Mouse (Mus musculus) CD4-positive helper T cell, adult 2 months (primary cell): ENCODE measurements at regions not wholly inside any gene's neighbourhood (a gene's known extent, or its start where the extent isn't known, plus 50 kb on each side); places are given as distances from the start of the nearest gene placed in this dataset.

Source experiments
- DNase-seq: peaks from one replicate; pipeline ENCODE4 v3.0.0-alpha.2; 2012; ENCODE audit warnings: low read depth, missing footprints, low spot score

DNA sequence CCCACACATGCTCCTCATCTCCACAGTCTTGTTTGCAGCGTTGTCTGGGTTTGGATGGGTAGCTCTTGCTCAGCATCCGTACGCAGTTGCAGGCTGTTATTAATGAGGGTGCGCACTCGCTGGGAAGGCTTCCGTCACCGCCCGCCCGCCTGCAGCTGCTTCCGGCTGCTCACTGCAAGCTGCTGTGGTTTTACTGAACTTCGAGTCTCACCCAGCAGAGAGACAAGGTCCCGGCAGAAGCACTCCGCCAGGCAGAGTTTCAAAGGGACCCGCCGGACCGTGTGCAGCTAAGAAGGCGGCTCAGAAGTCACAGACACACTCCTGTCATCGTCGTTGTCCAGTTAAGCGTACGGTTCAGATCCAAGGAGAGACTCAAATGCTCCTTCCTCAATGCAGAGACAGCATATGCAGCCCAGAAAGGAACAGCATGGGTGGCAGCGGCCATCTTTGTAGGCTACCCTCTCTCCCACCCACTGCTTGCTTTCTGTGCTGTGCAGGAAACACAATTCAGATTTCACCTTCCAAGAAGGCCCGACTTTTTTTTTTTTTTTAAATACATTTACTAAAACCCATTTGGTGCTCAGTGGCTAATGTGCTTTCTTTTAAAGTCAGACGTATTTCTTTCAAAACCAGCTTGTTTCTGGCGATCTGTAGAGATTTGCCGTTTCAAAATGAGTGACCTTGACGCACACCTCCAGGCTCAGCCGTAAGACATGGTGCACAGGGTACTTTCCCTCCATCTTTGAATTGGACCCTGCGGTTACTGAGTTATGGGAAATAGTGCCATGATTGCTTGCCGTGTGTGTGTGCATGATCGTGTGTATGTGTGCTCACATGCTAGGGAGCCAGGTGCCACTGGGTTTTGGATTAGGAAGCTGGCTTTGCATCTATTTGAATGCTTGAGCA lies 169.2 kb upstream of the Map3k1 start:
- peak; percentile 89 for DNase-seq

DNA sequence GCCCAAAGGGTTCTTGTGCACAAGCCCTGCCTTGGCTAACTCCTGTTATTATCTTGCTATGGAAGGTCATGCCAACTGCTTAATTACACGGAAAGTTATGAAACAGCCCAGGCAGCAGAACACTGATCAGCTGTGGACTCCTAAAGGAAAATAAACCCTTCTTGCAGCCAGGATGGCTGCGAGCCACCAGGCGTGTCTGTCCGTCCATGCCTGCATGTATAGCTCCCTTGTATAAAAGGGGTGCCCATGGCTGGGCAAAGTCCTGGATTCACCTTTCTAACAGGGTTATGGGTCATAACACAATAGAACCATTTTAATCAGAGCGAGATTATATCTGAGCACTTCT lies 169.9 kb upstream of the Map3k1 start:
- no peak for DNase-seq

DNA sequence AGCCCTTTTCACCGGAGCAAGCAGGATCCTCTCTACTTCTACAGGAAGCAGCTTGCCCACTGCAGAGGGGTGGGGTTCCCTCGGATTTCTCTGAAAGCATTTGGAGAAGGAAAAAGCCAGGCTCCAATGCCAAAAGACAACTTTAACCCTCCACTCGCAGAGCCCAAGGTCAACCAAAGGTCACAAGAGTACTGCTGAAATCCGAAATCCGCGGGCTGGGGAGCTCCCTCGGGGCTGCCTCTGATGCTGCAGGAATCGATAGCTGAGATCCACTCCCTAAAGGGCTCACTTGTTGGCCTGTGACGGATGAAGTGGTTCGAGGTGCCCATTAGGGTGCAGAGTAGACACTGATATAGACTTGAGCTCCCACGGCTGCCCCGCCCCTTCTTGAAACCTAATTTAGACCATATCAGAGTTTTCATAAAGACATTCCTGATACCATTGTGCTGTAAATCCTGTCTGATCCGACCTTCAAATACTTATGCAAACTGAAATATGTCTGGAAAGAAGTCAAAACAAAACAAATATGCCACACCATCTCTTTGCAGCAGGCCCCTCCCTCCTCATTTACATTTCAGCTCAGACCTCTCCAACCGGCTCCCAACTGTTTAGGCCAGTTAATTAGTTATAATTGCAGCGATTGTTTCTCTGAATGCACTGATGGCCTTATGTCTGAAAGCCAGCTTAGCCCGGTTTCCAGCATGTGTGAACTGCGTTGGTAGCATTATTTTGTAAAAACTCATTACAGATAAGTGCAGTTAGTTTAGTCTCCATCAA lies 170.8 kb upstream of the Map3k1 start:
- peak; percentile 33 for DNase-seq

GRCm38 (mm10) chr13:111980205-111980595 lies 171.4 kb upstream of the Map3k1 start:
- no peak for DNase-seq

- no peak for DNase-seq
These were observed 172.3 kb upstream of the Map3k1 start for GRCm38 (mm10) chr13:111981103-111981502.

DNA sequence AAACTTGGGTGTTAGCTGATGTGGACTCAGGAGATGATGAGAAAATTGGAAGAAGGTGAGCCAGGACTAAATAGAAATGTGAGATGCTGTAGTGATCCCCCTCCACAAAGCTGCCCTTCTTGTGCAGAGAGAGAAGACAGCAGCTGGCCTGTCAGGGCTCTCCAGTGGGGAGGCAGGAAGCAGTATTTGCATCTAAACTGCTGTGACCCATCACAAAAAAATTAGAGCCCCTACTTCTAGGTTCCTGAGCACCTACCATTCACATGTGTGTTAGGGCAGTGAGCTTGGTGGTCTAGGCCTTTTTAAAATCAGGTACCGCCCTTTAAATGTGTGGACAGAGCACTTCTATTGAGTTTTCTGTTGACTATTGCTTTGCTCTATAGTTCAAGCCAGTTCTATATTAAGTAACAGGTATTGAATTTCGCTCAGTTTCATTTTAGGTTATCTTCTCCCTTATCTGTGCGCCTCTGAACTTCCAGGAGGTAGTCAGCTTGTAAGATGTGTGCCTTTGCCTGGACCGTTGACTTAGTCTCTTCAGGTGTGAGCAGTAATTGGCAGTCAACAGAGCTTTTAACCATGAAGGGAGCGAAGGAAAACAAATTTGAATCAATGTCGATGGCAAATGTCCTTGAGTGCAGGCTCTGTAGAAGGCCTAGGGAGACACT lies 174.1 kb upstream of the Map3k1 start:
- DNase-seq = peak; percentile 25

DNA sequence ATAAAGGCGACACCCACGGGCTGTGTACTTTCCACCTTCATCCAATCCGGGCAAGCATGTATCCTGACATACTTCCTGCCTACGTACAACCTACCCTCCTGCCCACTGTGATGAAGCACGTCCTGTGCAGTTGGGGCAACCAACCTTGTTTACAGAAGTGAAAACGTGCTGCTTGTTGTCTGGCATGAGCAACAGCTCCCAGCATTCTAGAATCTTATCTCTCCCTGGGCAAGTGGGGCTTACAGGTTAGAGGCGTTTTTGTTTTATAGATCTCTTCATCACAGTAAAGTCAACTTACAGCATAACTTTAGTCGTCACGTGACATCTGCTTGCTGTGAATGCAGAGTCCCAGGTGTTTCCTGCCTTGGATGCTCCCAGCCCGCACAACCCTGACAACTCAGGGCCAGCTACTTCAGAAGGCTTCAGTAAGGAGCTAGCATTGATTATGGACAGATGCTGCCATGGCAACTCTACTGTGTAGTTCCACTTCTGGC lies 175.3 kb upstream of the Map3k1 start:
- peak; percentile 82 for DNase-seq

- no peak for DNase-seq
These were observed 176.6 kb upstream of the Map3k1 start for GRCm38 (mm10) chr13:111985406-111985805.

GRCm38 (mm10) chr13:111986681-111987080 lies 177.9 kb upstream of the Map3k1 start:
- DNase-seq = no peak

- no peak for DNase-seq
These were observed 178.6 kb upstream of the Map3k1 start for GRCm38 (mm10) chr13:111987420-111987819.

GRCm38 (mm10) chr13:111990913-111991534 lies 182.2 kb upstream of the Map3k1 start:
- no peak for DNase-seq

DNA sequence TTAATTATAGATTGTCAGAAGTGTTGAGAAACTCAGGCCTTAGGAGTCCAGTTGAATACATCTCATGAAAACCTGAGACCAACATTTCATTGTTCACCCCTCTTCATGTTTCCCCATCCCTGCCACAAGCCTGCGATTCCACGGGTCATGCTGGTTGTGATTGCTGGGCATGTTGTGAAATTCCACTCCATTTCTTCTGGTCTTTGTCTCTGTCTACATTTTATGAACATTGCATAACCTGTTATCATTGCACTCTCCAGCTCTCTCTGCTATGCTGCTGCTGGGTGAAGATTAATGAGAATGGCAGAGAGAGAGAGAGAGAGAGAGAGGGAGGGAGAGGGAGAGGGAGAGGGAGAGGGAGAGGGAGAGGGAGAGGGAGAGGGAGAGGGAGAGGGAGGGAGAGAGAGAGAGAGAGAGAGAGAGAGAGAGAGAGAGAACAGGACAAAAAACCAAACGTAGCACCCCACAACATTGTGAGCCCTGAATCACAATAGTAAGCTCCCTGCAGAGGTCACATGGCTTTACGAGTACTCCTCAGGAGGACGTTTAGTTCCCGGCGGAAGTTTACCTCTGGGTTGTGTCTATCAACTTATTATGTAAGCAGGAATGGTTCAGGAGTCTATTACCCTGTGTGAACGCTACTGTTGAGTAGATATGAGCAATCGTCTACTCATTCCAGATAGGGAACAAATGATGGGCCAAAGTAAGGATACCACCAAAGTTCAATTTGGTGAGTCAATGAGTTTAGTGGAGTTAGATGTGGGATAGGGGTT lies 183.5 kb upstream of the Map3k1 start:
- DNase-seq = no peak

- DNase-seq = no peak
These were observed 186.2 kb upstream of the Map3k1 start for GRCm38 (mm10) chr13:111994862-111995490.

GRCm38 (mm10) chr13:111995716-111996115 lies 186.9 kb upstream of the Map3k1 start:
- no peak for DNase-seq

GRCm38 (mm10) chr13:111996910-111997309 lies 188.1 kb upstream of the Map3k1 start:
- no peak for DNase-seq

- DNase-seq = no peak
These were observed 189.5 kb upstream of the Map3k1 start for GRCm38 (mm10) chr13:111997980-111998945.

DNA sequence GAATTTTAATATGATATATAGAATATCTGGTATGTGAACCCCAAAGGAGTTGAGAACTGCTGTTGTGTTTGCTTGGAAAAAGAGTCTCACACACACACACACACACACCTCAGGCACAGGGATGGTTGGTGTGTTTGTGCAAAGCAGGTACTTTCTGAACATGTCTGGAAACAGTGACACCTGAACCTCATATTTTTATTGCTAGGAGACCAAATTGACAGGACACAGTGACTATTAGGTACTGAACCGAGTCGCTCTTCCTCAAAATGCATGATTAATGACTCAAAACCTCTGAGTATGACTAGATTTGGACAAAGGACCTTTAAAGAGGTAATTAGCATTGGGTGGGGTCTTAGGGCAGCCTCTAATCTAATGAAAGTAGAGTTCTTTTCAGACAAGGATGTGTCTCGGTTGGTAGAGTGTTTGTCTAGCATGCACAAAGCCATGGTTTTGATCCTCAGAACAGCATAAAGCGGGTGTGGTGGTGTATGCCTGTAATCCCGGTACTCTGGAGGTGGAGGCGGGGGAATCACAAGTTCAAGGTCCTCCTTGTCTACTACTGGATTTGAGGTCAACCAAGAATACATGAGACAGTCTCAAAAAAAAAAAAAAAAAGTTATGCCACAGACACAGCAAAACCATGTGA lies 191.0 kb upstream of the Map3k1 start:
- DNase-seq = no peak

GRCm38 (mm10) chr13:112000293-112000665 lies 191.5 kb upstream of the Map3k1 start:
- DNase-seq = peak; percentile 17

- DNase-seq = peak; percentile 73
These were observed 191.9 kb upstream of the Map3k1 start for GRCm38 (mm10) chr13:112000696-112001095.
